8 mouse cellular contexts compared by ENCODE assay signal in genomic region chr3:90465686-90466310, GRCm38 (mm10). TPM values are rescaled to one million over a fixed set of nuclear protein-coding genes. Genes with fewer than 3 reads are reported as not detected.
A peak's percentile ranks its signal among the peaks of the same experiment; 100 is the strongest.
DNase-seq lines count a peak whose midpoint lies in the region; ATAC-seq lines count a peak whose summit lies in the region.

TSS of gene Npr1 (minus strand) at chr3:90465866.

- peak within 1 kb of the TSS; percentile 63 for H3K9ac ChIP-seq in forebrain, embryonic 13.5 days

- no peaks in the 10 kb centered on the region for H3K36me3 ChIP-seq in forebrain, embryonic 13.5 days (ENCODE audit: poor library complexity, severe bottlenecking)

- no peaks in the 10 kb centered on the region for H3K9me3 ChIP-seq in forebrain, embryonic 13.5 days (replicated peaks)

- peaks cover 58% of the 10 kb centered on the region for H3K27me3 ChIP-seq in forebrain, embryonic 13.5 days

- peak; percentile 17 for ATAC-seq in CD4-positive, CD25-positive, alpha-beta regulatory T cell, adult 4 months
- peak; percentile 68 for ATAC-seq in forebrain, embryonic 13.5 days
- peak; percentile 13; the same call in 1 of the 2 replicates for ATAC-seq in megakaryocyte progenitor cell, adult 5-6 weeks (replicated peaks; ENCODE audit: poor library complexity)

- peaks cover 15% of the 10 kb centered on the region for H3K4me1 ChIP-seq in forebrain, embryonic 13.5 days

- peak within 1 kb of the TSS; percentile 82 for H3K4me2 ChIP-seq in forebrain, embryonic 13.5 days

- H3K4me3 ChIP-seq in forebrain, embryonic 13.5 days = peak within 1 kb of the TSS; percentile 54

- H3K27ac ChIP-seq in forebrain, embryonic 13.5 days = no peak within 1 kb of the TSS

- intact Hi-C loops in heart, postnatal 36 days (cut with DNase I) = loop anchor here (1.0 to 5.0 kb wide), 4 partner anchors 19 to 198 kb away; partner anchors contain the start of genes Dennd4b and Ints3

- peak; percentile 87 for DNase-seq in adrenal gland, adult 2 months
- peak; percentile 66 to 73 for DNase-seq in heart, postnatal 36 days
- peak; percentile 71 to 81 for DNase-seq in kidney, postnatal 4 days
- peak; percentile 72 for DNase-seq in testis, postnatal 14 days (ENCODE audit: low spot score)
- no peak for DNase-seq in spleen, postnatal 14 days (ENCODE audit: low spot score in 2 of 2)

- 1% methylated on average over 38 of the region's 49 CpGs for WGBS in forebrain, embryonic 13.5 days

RNA-seq across cellular contexts. Expression of gene Npr1, which starts in this region (rescaled TPM):
- not detected for polyA plus RNA-seq in CD4-positive, CD25-positive, alpha-beta regulatory T cell, adult 4 months (2017; shearing (Covaris generic))
- 100 to 1,000 TPM; 193 to 290 TPM for total RNA-seq in adrenal gland, adult 2 months (2021)
- polyA plus RNA-seq in adrenal gland, adult 2 months (2012; rRNA removed) = 367 and 435 TPM in 2 replicates
- 2.3 and 2.8 TPM in 2 replicates for polyA plus RNA-seq in forebrain, embryonic 13.5 days (2015; fragmentation: Nextera tagmentation; extraction: Ambion mirVana)
- 10 to 100 TPM; 19.9 to 21.3 TPM for total RNA-seq in heart, postnatal 36 days (2021)
- not detected in 2 replicates for total RNA-seq in megakaryocyte progenitor cell, adult 5-6 weeks (2015)
- not detected in 2 replicates for total RNA-seq in megakaryocyte progenitor cell, adult 5-6 weeks (2017)

Comparison
In these comparisons a context has a peak if more than half of its experiments do, and no peak if none do; other contexts are left out.
1. RNA of gene Npr1 (total RNA-seq): 193 to 290 TPM in adrenal gland, adult 2 months and 19.9 to 21.3 TPM in heart, postnatal 36 days; not detected in megakaryocyte progenitor cell, adult 5-6 weeks; every median in the first group is over 10 times any median in the second.
2. RNA of gene Npr1 (total RNA-seq): 193 to 290 TPM in adrenal gland, adult 2 months; 19.9 to 21.3 TPM in heart, postnatal 36 days; every median in the first group is over 4 times any median in the second.
3. RNA of gene Npr1 (polyA plus RNA-seq): 367 to 435 TPM in adrenal gland, adult 2 months; 2.3 to 2.8 TPM in forebrain, embryonic 13.5 days and not detected in CD4-positive, CD25-positive, alpha-beta regulatory T cell, adult 4 months; every median in the first group is over 10 times any median in the second.
4. Peak in ATAC-seq in CD4-positive, CD25-positive, alpha-beta regulatory T cell, adult 4 months; RNA of the gene not detected or under 1 TPM.
5. Peak in ATAC-seq in megakaryocyte progenitor cell, adult 5-6 weeks; RNA of the gene not detected or under 1 TPM.
6. ATAC-seq: peak in every context shown above with its lines; median percentile 68 in forebrain, embryonic 13.5 days; 17 in CD4-positive, CD25-positive, alpha-beta regulatory T cell, adult 4 months; 13 in megakaryocyte progenitor cell, adult 5-6 weeks.
7. DNase-seq: peak in adrenal gland, adult 2 months (single experiment), heart, postnatal 36 days (2 of 2), kidney, postnatal 4 days (2 of 2) and testis, postnatal 14 days (single experiment); none in spleen, postnatal 14 days (0 of 2).